Mouse (Mus musculus) heart, adult 2 months (tissue): Measurements from ENCODE around the gene Jazf1.

Source experiments
- CTCF ChIP-seq: fragments of 200-600 bp; IDR thresholded peaks from 2 replicates; pipeline ENCODE4 v1.8.1; 2022; ENCODE audit warnings: antibody characterized with exemption, mild to moderate bottlenecking, moderate library complexity
- POLR2A ChIP-seq: fragments of 200-500 bp; IDR thresholded peaks from 2 replicates; pipeline ENCODE4 v1.6.1; 2011; ENCODE audit warnings: mild to moderate bottlenecking, low read depth, low read length, control low read depth; ENCODE audit not compliant: insufficient read depth

DNA sequence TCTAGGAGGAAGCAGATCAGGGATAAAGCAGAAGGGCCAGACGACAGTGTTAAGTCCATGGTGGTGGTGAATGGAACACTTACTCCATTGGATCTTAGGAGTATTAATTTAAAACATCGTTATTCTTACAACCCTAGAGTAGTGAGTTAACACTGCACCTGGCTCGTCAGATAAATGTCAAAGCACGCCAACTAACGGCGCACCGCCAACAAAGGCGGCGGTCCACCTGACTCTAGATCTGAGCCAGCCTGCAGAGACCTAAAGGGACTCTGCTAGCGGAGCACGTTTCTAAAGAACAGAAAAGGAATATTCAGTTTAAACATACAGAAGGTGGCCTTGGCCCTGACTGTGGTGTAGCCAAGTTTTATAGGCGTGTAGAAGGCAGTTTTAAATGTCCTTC is 139.1 kb downstream of the Jazf1 start:
- TF ChIP-seq CTCF, result no peak
- TF ChIP-seq POLR2A, result no peak
